Mouse (Mus musculus): ENCODE results near the gene R3hdm2.

- TF ChIP-seq CTCF (IDR thresholded peaks at IDR 0.05) (no peak), EP300 (IDR thresholded peaks at IDR 0.05) (no peak)
Measured at GRCm38 (mm10) chr10:127513501-127514091, 133.5 kb downstream of the R3hdm2 start.
